Mouse (Mus musculus) thymus, postnatal 0 days (tissue): ENCODE results near the gene Tmem229b. TPM values are rescaled to one million over a fixed set of nuclear protein-coding genes. Genes with fewer than 3 reads are reported as not detected.
A peak's percentile ranks its signal among the peaks of the same experiment; 100 is the strongest.
"Not testable (repeated sequence)": the region's sequence is repeated elsewhere in the genome, so short reads cannot be mapped to it uniquely, and the experiment has no call there.

ENCODE experiments used
- DNase-seq: peaks from one replicate; pipeline ENCODE4 v3.0.0-alpha.2; 2015; ENCODE audit warnings: low spot score
- polyA plus RNA-seq: library from polyadenylated mRNA; unstranded; fragments of >200 nt; fragmentation: Nextera tagmentation; extraction: Ambion mirVana; gene quantifications from 2 replicates; pipeline ENCODE4 v1.2.1, GENCODE M21; 2015

The Tmem229b gene
- polyA plus RNA-seq, result 27.5 and 27.7 TPM in 2 replicates

DNA sequence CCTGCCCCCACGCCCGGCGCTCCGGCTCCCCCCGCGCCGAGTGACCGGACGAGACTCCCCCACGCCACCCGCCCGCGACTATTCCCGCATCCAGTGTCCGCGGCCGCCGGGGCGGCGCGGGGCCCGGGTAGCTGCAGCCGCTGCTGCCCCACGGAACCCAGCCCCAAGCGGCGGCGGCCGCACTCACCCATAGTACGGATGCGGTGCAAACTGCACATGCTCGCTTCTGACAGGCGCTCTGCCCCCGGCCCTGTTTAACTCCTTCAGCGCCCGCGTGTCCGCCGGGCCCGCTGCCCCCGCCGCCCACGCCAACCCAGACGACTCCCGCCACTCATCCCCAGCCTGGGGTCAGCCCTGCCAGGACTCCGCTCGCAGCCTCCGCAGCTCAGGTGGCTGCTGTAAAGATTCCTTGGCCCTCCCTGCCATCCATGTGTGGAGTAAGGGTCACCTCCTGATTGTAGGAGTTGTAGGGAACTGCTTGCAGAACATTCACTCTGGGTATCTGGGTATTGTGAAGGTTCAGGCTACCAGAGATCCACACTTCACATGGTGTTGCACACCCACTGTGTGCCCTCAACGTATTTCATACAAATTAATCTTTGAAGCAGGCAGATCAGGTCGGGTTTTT lies at the start of gene Tmem229b:
TSS of gene Tmem229b (minus strand) at position 502 of the 628 bp plus-strand sequence.
- peak; percentile 57 for DNase-seq

- no peak for DNase-seq
Observed at GRCm38 (mm10) chr12:79055276-79055675, 47.8 kb upstream of the Tmem229b start.

GRCm38 (mm10) chr12:79052073-79052472 lies 44.6 kb upstream of the Tmem229b start:
- no peak for DNase-seq

- DNase-seq, result no peak
Observed at GRCm38 (mm10) chr12:79050545-79051212, 43.3 kb upstream of the Tmem229b start.

DNA sequence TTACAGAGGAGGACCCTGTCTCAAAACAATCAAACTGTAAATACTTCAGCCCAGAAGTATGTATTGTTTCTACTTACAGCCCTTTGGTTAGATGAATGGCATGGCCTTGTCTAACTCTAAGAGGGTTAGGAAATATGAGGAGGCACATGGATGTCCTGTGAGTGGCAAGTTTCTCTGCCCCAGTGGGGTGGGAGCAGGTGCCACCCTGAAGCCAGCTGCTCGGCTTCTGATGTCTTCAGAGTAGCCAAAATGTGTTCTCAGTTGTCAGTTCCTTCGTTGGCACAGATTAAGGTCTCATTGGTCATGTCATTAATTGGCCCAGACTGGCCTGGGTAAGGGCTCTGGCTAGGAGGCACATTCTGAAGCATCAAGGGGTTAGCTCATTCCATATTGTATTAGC lies 42.4 kb upstream of the Tmem229b start:
- no peak for DNase-seq

DNA sequence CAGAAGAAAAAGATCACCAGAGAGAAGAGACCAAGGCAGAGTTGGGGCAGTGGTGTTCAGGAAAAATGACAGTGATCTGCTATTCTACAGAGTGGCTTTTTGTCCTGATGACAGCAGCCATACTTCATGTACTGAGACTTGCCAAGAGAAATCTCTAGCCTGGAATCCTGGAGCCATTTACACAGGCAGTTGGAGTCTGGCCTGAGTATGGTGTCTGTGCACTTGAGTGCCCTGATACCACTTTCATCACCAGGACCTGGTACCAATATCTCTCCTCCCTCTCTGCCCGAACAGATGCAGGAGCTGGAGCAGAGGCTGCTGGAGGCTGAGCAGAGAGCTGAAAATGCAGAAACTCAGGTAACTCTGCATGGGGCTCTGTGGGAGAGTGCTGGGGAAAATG lies 41.5 kb upstream of the Tmem229b start:
- no peak for DNase-seq

DNA sequence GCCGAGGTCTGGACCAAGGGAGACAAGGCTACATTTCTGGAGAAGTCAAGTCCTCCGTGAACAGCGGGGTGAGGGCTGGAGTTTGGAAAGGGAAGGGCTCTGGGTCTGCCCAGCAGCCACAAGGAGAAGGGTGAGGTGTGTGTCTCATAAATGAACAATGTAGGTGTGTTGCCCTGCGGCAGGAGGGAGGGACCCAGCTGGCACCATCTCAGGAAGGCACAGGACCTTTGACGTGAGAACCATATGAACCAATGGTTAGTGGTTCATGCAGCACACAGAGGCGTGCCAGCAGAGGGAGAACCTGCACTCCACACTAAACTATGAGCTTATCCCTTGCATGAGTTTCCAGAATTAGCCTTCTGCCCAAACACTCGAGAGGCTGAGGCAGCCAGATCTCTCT lies 39.8 kb upstream of the Tmem229b start:
- DNase-seq, result no peak

DNA sequence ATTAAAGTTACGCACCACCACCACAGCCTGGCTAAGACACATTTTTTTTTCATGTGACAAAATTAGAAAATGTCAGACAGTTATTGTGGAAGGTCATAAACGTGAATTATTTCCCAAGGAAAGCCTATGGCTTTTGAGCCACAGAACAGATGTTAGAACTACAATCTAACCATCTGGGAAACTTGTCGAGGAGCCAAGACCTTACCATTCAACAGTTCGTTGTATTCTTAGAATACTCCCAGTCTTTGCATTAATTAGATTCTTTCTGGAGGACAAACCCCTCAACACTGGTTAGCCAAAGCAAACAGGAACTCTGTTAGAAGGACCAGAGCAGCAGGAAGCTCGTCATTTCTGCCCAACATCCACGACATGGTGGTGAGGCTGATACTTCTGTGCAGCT lies 38.7 kb upstream of the Tmem229b start:
- DNase-seq, result no peak

DNA sequence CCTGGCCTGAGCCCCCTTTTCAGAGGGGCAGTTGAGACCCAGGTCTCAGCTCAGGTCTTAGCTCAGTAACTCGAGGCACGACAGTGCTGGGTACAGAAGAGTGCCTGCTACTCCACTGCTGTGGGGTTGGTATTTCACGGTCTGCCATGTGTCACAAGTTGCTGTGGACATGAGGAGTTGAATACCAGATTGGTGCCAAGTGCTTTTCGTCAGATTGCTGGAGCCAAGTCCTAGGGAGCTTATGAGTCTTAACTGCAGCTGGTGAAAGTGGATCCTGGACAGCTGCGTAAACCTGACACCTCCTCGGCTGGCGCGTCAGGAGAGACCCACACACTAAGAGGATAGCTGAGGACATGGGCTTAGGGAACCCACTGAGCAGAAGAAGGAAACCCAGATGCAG lies 37.2 kb upstream of the Tmem229b start:
- no peak for DNase-seq

DNA sequence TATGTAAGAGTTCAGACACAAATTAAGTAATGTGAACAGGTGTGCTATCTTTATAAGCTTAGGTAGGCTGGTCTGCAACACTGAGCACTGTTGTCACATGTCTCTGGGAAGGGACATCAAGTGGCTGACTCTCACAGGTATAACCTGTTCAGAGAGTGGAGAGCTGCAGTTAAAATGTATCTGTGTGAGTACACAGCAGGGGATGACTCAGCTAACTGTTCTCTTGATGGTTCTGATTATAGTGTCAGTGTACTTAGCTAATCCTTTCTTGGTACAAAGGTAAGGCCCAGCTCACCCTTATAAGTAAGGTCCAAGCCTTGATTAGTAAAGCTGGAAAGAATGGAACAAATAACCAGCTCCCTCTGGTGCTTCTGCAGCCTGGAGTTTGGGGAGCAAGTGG lies 34.0 kb upstream of the Tmem229b start:
- no peak for DNase-seq

GRCm38 (mm10) chr12:79040201-79040827 lies 32.9 kb upstream of the Tmem229b start:
- DNase-seq, result no peak

DNA sequence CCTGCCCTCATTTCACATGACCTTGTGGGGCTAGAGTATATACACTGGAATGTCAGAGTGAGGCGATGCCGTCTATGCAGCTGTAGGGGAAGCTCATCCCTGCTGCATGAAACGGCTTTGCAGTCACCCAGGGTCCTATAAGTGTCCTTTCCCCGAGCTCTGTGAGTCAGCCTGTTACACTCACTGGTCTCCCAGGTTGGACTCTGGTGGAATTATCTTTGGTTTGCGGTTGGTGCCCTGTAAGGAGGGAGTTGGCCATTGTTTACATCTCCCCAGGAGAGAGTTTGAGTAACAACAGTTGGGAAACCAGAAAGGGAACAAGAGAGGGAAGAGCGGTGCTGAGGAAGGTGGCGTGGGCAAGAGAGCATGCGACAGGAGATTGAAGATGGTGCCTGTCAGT lies 32.3 kb upstream of the Tmem229b start:
- DNase-seq, result no peak

DNA sequence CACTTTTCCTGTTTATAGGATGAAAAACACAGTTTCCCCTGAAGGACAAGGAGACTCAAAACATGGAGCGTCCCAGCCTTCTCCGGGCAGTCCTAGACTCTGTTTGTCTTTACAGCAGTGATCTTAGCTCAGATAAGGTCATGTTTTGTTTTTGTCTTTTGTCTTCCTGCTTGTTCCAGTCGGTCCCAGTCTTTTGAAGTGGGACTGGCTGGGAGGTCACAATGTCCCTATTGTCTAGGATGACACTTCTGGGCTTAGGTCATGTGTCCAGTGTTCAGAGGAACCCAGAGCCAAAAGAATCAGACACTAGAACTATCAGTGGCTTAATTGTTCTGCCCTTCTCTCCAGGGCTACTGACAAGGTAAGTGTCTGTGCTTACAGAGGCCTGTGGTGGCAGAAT lies 27.9 kb upstream of the Tmem229b start:
- DNase-seq, result no peak

GRCm38 (mm10) chr12:79034331-79034730 lies 26.9 kb upstream of the Tmem229b start:
- no peak for DNase-seq

GRCm38 (mm10) chr12:79028911-79029861 lies 21.8 kb upstream of the Tmem229b start, which contains the start of gene Plekhh1:
TSS of gene Plekhh1 (plus strand) at chr12:79029163.
- DNase-seq, result peak; percentile 6

DNA sequence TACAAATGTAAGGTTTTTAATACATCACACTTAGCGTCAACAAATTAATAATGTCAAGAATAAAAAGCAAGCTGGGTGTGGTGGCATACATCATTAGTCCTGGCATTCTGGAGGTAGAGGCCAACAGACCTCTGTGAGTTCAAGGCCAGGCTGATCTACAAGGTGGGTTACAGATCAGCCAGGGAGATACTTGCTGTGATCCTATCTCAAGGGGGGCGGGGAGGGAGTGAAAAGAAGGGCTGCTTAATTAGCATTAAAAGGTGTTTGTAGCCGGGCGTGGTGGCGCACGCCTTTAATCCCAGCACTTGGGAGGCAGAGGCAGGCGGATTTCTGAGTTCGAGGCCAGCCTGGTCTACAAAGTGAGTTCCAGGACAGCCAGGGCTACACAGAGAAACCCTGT lies 20.1 kb upstream of the Tmem229b start:
- DNase-seq, result not testable (repeated sequence)

DNA sequence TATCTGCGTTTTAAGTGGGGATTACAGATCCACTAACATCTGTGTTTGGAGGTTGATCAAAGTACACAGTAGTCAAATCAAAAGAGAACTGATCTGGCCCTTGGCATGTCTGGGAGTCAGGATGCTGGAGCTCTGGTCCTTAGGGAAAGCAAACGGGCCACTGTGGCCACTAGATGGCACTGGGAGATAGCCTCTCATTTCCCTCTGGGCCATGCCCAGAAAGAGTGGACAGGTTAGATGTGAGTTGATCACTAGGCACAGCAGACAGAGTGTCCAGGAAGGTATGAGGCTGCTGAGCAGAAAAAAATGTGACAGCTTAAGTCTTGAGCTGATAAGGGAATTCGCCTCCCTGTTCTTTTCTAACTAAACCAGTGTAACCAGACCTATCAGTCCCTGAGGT lies 15.5 kb upstream of the Tmem229b start:
- DNase-seq, result no peak

DNA sequence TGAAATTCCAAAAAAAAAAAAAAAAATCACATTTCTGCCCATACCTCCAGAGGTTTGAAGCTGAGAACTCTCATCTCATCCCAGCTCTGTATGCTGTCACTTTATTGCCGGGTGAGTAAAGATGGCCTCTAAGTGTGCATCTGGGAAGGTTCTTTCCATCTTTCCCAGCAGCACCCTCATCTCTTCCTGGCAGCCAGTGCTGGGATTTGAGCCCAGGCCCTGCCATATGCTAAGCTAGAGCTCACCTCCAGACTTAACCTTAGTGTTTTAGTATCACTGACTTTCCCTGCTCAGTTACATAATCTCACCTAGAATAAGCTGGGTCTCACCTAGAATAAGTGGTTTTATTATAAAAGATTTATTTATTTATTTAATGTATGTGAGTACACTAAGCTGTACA lies 14.5 kb upstream of the Tmem229b start:
- no peak for DNase-seq

DNA sequence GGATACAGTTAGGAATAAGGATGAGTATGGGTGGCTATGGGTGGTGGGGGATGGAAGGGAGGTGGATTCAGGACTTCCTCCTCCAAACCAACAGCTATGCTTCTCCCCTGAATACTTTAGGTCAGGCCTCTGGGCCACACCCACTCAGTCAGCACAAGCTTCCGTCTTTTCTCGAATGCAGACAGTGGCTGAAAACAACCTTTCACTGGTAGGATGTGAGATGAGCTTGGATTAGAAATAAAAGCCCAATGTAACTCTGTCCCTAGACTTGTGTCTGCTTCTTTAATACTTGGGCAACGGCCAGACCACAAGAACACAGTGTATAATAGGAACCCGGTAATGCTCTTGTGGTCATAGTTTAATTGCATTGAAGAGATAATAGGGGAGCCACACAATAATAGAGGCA lies 10.6 kb upstream of the Tmem229b start:
- DNase-seq, result no peak

DNA sequence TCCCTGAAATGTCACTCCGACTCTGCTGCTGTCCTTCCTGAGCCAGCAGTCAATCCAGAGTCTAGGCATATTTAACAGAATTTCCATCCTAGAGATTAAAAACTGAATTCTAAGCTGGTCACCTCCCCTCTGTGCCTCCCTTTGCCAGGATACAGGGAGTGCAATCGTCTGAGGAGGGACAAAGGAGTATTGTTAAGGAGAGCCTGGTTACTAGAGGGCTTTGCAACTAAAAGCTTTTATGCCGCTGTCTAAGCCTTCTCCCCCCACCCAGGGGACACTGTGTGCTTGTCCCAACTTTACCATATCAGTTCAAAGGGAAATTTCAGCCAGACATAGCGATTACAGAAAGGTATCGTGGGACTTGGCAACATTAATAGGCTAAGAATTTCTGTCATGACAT lies 8.7 kb upstream of the Tmem229b start:
- DNase-seq, result no peak

DNA sequence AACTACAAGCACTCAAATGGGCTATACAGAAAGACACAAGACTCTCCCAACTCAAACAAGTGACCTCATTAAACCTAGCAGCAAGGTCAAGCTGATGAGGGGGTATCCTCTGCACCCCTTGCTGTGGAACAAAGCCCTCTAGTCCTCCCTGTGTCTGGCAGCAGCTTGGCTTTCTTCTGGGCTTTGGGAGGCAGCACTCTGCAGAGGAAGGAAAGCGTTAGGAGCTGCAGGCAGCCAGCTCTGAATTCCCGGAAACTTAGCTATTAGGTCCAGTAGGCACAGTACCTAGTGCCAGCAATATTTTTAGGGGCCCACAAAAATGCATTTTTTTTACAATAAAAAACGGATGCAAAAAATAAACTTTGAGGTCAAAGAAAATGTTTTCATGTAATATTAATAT lies 3.1 kb upstream of the Tmem229b start:
- no peak for DNase-seq
